Mouse (Mus musculus): Measurements from ENCODE around the gene Nckipsd.

Gene Nckipsd

GRCm38 (mm10) chr9:108845390-108845789 lies 37.2 kb downstream of the Nckipsd start:
- DNase-seq (ENCODE audit: low read depth, low spot score), result no peak

- DNase-seq (ENCODE audit: low read depth, low spot score), result peak; percentile 59
These were observed 39.2 kb downstream of the Nckipsd start for GRCm38 (mm10) chr9:108847374-108847773.

GRCm38 (mm10) chr9:108848419-108848818 lies 40.3 kb downstream of the Nckipsd start:
- DNase-seq (ENCODE audit: low read depth, low spot score), result peak; percentile 72

GRCm38 (mm10) chr9:108852976-108853375 lies 44.8 kb downstream of the Nckipsd start, which contains the start of gene Slc26a6:
Gene Slc26a6 (plus strand): TSS chr9:108853283.
- no peak for DNase-seq (ENCODE audit: low read depth, low spot score)

GRCm38 (mm10) chr9:108853635-108854240 lies 45.6 kb downstream of the Nckipsd start:
- peak; percentile 98 for DNase-seq (ENCODE audit: low read depth, low spot score)

- peak; percentile 96 for DNase-seq (ENCODE audit: low read depth, low spot score)
These were observed 46.1 kb downstream of the Nckipsd start for GRCm38 (mm10) chr9:108854241-108854696.

GRCm38 (mm10) chr9:108855335-108855734 lies 47.2 kb downstream of the Nckipsd start:
- no peak for DNase-seq (ENCODE audit: low read depth, low spot score)

- DNase-seq (ENCODE audit: low read depth, low spot score), result no peak
These were observed 50.8 kb downstream of the Nckipsd start for GRCm38 (mm10) chr9:108858792-108859527.

All from ZHBTc4 (cell line).